Mouse (Mus musculus): ENCODE measurements around the gene Cpsf3. TPM values are rescaled to one million over a fixed set of nuclear protein-coding genes. Genes with fewer than 3 reads are reported as not detected.

Cpsf3 gene
- total and polyA plus RNA-seq, 3 experiments = 79.8 to 159 (median 117) TPM

- Histone ChIP-seq H3K4me1 (ENCODE audit: control insufficient read depth in 1 of 2, insufficient read depth in 2 of 2) (no peaks in the 10 kb centered on the region), H3K4me3 (replicated peaks in 1 of 3; ENCODE audit: low read depth in 2 of 3, low read length in 2 of 3, poor library complexity in 1 of 3) (no peak overlapping the region), H3K9me3 (replicated peaks; ENCODE audit: low read length) (no peaks in the 10 kb centered on the region), H3K9ac (ENCODE audit: insufficient read depth, low read depth) (no peak overlapping the region), H3K4me2 (ENCODE audit: insufficient read depth, low read depth, poor library complexity, severe bottlenecking) (no peak overlapping the region), H3K27me3 (replicated peaks) (no peaks in the 10 kb centered on the region), H3K27ac (ENCODE audit: insufficient read depth, low read depth) (no peak overlapping the region), H3K79me2 (replicated peaks; ENCODE audit: control insufficient read depth, extremely low read depth, insufficient read depth, poor library complexity, severe bottlenecking) (no peaks in the 10 kb centered on the region), H3K36me3 (replicated peaks in 1 of 2; ENCODE audit: control insufficient read depth in 1 of 2, insufficient read depth in 1 of 2, low read length in 1 of 2) (no peaks in the 10 kb centered on the region)
- no peak for TF ChIP-seq BHLHE40 (IDR thresholded peaks at IDR 0.05; ENCODE audit: low read depth, low read length)
- TF ChIP-seq POLR2A (IDR thresholded peaks at IDR 0.05; ENCODE audit: low read depth, low read length) = no peak
- TF ChIP-seq USF2 (conservative IDR thresholded peaks at IDR 0.05; ENCODE audit: low read depth, low read length) = no peak
- TF ChIP-seq ZC3H11A (IDR thresholded peaks at IDR 0.05; ENCODE audit: low read depth, low read length) = no peak
- no peak for TF ChIP-seq NRF1 (IDR thresholded peaks at IDR 0.05; ENCODE audit: low read depth, low read length)
- TF ChIP-seq ELF1 (IDR thresholded peaks at IDR 0.05; ENCODE audit: low read depth, low read length) = no peak
- TF ChIP-seq UBTF (IDR thresholded peaks at IDR 0.05; ENCODE audit: low read depth, low read length) = no peak
- TF ChIP-seq EP300 (IDR thresholded peaks at IDR 0.05; ENCODE audit: low read length) = no peak
- TF ChIP-seq ETS1 (conservative IDR thresholded peaks at IDR 0.05; ENCODE audit: low read depth, low read length) = no peak
- TF ChIP-seq MAZ (IDR thresholded peaks at IDR 0.05; ENCODE audit: low read depth, low read length) = no peak
- in situ Hi-C loops (cut with MboI; ENCODE audit: low pct_ligation_motif_present, low pct_unique_long_range_greater_than_20kb, low sequenced_read_pairs) = no loop called here
- dilution Hi-C loops (cut with MboI; ENCODE audit: extremely low pct_ligation_motif_present, extremely low pct_unique_long_range_greater_than_20kb, low sequenced_read_pairs) = no loop called here
- DNase-seq (ENCODE audit: extremely low read depth) = no peak
These were observed 40.7 kb upstream of the Cpsf3 start for GRCm38 (mm10) chr12:21244375-21244960.

DNA sequence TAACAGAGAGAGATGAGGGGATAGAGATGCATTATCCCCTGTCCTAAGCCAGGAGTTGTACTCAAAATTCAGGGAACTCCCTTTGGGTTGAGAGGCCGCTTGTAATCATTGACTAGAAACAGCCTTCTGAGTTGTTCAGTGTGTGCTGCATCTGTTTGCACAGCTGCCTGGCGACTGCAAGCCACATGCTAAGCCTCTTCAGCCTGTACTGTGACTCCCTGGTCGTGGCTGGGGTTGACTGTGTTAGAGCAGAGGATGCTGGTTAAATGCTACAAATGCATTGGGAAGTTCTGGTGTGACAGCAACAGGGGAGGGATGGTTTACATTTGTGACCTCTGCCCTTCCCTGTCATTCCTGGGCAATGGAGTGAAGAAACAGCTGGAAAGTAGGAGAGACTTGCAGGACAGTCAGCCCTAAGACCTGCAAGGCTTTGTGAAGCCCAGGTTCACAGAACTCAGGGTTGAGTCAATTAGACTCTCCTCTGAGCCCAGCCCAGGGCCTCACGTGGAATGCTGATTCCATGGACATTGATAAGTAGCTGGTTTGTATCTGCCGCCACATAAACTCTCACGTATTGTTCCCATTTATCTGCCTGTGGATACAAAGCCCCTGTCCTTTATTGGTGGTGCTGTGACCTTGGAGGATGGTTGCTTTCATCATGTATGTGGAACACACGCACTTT is 37.3 kb upstream of the Cpsf3 start:
- peaks cover 0 to 3% of the 10 kb centered on the region in 2 experiments for H3K36me3 ChIP-seq (replicated peaks in 1 of 2; ENCODE audit: control insufficient read depth in 1 of 2, insufficient read depth in 1 of 2, low read length in 1 of 2)
- no peaks in the 10 kb centered on the region for H3K27me3 ChIP-seq (replicated peaks)
- dilution Hi-C loops (cut with MboI; ENCODE audit: extremely low pct_ligation_motif_present, extremely low pct_unique_long_range_greater_than_20kb, low sequenced_read_pairs) = no loop called here
- TF ChIP-seq RAD21 (IDR thresholded peaks at IDR 0.05; ENCODE audit: low read depth, low read length) (no peak), MXI1 (IDR thresholded peaks at IDR 0.05; ENCODE audit: low read depth, low read length) (no peak), USF1 (IDR thresholded peaks at IDR 0.05; ENCODE audit: low read depth, low read length) (no peak), NELFE (IDR thresholded peaks at IDR 0.05; ENCODE audit: low read depth, low read length) (no peak), TCF12 (IDR thresholded peaks at IDR 0.05; ENCODE audit: low read depth, low read length) (no peak), JUND (conservative IDR thresholded peaks at IDR 0.05; ENCODE audit: low read depth, low read length) (no peak), GABPA (IDR thresholded peaks at IDR 0.05; ENCODE audit: insufficient replicate concordance, low read depth, low read length) (no peak), JUN (IDR thresholded peaks at IDR 0.05; ENCODE audit: insufficient read depth, low read depth, low read length) (no peak), CHD1 (IDR thresholded peaks at IDR 0.05; ENCODE audit: low read depth, low read length) (no peak), E2F4 (IDR thresholded peaks at IDR 0.05; ENCODE audit: insufficient replicate concordance, low read depth, low read length) (no peak), UBTF (IDR thresholded peaks at IDR 0.05; ENCODE audit: low read depth, low read length) (no peak), USF2 (conservative IDR thresholded peaks at IDR 0.05; ENCODE audit: low read depth, low read length) (no peak), ETS1 (conservative IDR thresholded peaks at IDR 0.05; ENCODE audit: low read depth, low read length) (no peak), SMC3 (IDR thresholded peaks at IDR 0.05; ENCODE audit: low read depth, low read length) (no peak), TBP (conservative IDR thresholded peaks at IDR 0.05; ENCODE audit: low read depth, low read length) (no peak), MAFK (IDR thresholded peaks at IDR 0.05; ENCODE audit: insufficient replicate concordance, low read length) (no peak), MYC (IDR thresholded peaks at IDR 0.05; ENCODE audit: low read depth, low read length) (no peak), SIN3A (IDR thresholded peaks at IDR 0.05; ENCODE audit: low read length) (no peak), MEF2A (IDR thresholded peaks at IDR 0.05; ENCODE audit: borderline replicate concordance, low read depth, low read length) (no peak), ZMIZ1 (IDR thresholded peaks at IDR 0.05; ENCODE audit: low read depth, low read length) (no peak)
- DNase-seq (ENCODE audit: extremely low read depth) = no peak
- in situ Hi-C loops (cut with MboI; ENCODE audit: low pct_ligation_motif_present, low pct_unique_long_range_greater_than_20kb, low sequenced_read_pairs) = no loop called here
- no peaks in the 10 kb centered on the region for H3K9me3 ChIP-seq (replicated peaks; ENCODE audit: low read length)
- no peak overlapping the region for H3K9ac ChIP-seq (ENCODE audit: insufficient read depth, low read depth)
- H3K27ac ChIP-seq (ENCODE audit: insufficient read depth, low read depth) = no peak overlapping the region
- no peak overlapping the region for H3K4me2 ChIP-seq (ENCODE audit: insufficient read depth, low read depth, poor library complexity, severe bottlenecking)
- no peaks in the 10 kb centered on the region for H3K4me1 ChIP-seq (ENCODE audit: control insufficient read depth in 1 of 2, insufficient read depth in 2 of 2)
- no peaks in the 10 kb centered on the region for H3K79me2 ChIP-seq (replicated peaks; ENCODE audit: control insufficient read depth, extremely low read depth, insufficient read depth, poor library complexity, severe bottlenecking)
- H3K4me3 ChIP-seq (replicated peaks in 1 of 3; ENCODE audit: low read depth in 2 of 3, low read length in 2 of 3, poor library complexity in 1 of 3) = no peak overlapping the region
